Comparison of ENCODE assay signal across 8 mouse cellular contexts in the genomic region with DNA sequence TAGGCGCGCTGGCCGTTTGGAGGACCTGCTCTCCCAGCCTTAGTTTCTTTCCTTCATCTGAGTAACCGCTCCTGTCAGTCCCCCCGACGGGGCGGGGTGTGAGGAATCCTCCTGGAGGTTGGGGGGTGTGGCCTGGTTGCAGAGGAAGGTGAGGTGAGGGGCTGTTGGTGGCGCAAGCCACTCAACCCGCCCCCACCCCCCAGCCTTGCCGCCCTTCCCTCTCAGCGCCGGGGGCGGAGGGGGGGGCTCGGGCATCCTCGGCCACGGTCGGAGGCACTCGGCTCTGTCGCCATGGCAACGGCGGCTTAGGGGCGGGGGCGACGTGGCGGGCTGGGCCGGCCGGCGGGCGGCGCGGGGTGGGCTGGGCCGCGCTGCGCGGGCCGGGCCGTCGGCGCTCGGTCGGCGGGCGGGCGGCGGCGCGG.
DNase-seq lines count a peak whose midpoint lies in the region; ATAC-seq and TF ChIP-seq lines count a peak whose summit lies in the region.

No protein-coding gene starts in this region.

- H3K4me2 ChIP-seq in embryonic facial prominence, embryonic 14.5 days (ENCODE audit: low read depth, low read length) = peak overlapping the region; percentile 66
- peak overlapping the region; percentile 83 for H3K4me2 ChIP-seq in heart, postnatal 0 days (ENCODE audit: low read depth, low read length)
- H3K4me2 ChIP-seq in lung, embryonic 14.5 days = peak overlapping the region; percentile 95

- ATAC-seq in embryonic facial prominence, embryonic 14.5 days (ENCODE audit: low read depth) = peak; percentile 74
- peak; percentile 62 for ATAC-seq in heart, postnatal 0 days (ENCODE audit: insufficient read depth, low read depth)
- ATAC-seq in lung, embryonic 14.5 days (ENCODE audit: insufficient read depth) = peak; percentile 81

- H3K4me1 ChIP-seq in embryonic facial prominence, embryonic 14.5 days (ENCODE audit: control insufficient read depth, insufficient read depth, low read length) = peaks cover 30% of the 10 kb centered on the region
- peaks cover 34% of the 10 kb centered on the region for H3K4me1 ChIP-seq in heart, postnatal 0 days (ENCODE audit: control insufficient read depth, insufficient read depth)
- peaks cover 19% of the 10 kb centered on the region for H3K4me1 ChIP-seq in lung, embryonic 14.5 days (ENCODE audit: insufficient read depth)

- H3K9me3 ChIP-seq in embryonic facial prominence, embryonic 14.5 days (ENCODE audit: control insufficient read depth, low read length) = no peaks in the 10 kb centered on the region
- no peaks in the 10 kb centered on the region for H3K9me3 ChIP-seq in heart, postnatal 0 days (replicated peaks; ENCODE audit: control insufficient read depth, low read length)
- no peaks in the 10 kb centered on the region for H3K9me3 ChIP-seq in lung, embryonic 14.5 days (ENCODE audit: low read depth, low read length)

- no peak for TF ChIP-seq CTCF in heart, postnatal 0 days (IDR thresholded peaks at IDR 0.05; ENCODE audit: low read depth)
- no peak for TF ChIP-seq CTCF in lung, embryonic 14.5 days (IDR thresholded peaks at IDR 0.05; ENCODE audit: low read depth)

- H3K9ac ChIP-seq in embryonic facial prominence, embryonic 14.5 days (ENCODE audit: low read depth, low read length) = peak overlapping the region; percentile 83
- peak overlapping the region; percentile 69 for H3K9ac ChIP-seq in heart, postnatal 0 days (replicated peaks; ENCODE audit: low read depth, low read length)
- H3K9ac ChIP-seq in lung, embryonic 14.5 days = peak overlapping the region; percentile 84

- no peak for TF ChIP-seq EP300 in heart, postnatal 0 days (IDR thresholded peaks at IDR 0.05; ENCODE audit: low read depth)

- H3K4me3 ChIP-seq in embryonic facial prominence, embryonic 14.5 days (ENCODE audit: low read depth, low read length) = peak overlapping the region; percentile 82
- H3K4me3 ChIP-seq in heart, postnatal 0 days (ENCODE audit: low read depth, low read length) = peak overlapping the region; percentile 65
- peak overlapping the region; percentile 86 for H3K4me3 ChIP-seq in lung, embryonic 14.5 days (ENCODE audit: low read depth, low read length)

- 1% methylated on average over 7 of the region's 47 CpGs for WGBS in embryonic facial prominence, embryonic 14.5 days
- WGBS in heart, postnatal 0 days = 5% methylated on average over 20 of the region's 47 CpGs
- under 1% methylated on average over 22 of the region's 47 CpGs for WGBS in lung, embryonic 14.5 days

- H3K36me3 ChIP-seq in embryonic facial prominence, embryonic 14.5 days (ENCODE audit: control insufficient read depth, insufficient read depth, low read length) = no peaks in the 10 kb centered on the region
- peaks cover 4% of the 10 kb centered on the region; the same call in 1 of the 2 replicates for H3K36me3 ChIP-seq in heart, postnatal 0 days (replicated peaks; ENCODE audit: control insufficient read depth, insufficient read depth, low read length)
- no peaks in the 10 kb centered on the region for H3K36me3 ChIP-seq in lung, embryonic 14.5 days (ENCODE audit: insufficient read depth)

- DNase-seq in gastrocnemius, adult 18-20 months (ENCODE audit: low spot score) = peak; percentile 63
- no peak for DNase-seq in gastrocnemius, adult 8-10 months (ENCODE audit: low spot score in 2 of 2)
- DNase-seq in embryonic facial prominence, embryonic 14.5 days (ENCODE audit: low spot score) = peak; percentile 91
- DNase-seq in heart, postnatal 0 days (ENCODE audit: low spot score) = no peak
- DNase-seq in layer of hippocampus, adult 18-20 months (ENCODE audit: low spot score in 2 of 2) = peak; percentile 55 to 67
- DNase-seq in lung, embryonic 14.5 days = peak; percentile 93
- DNase-seq in ovary, adult 18-20 months (ENCODE audit: low spot score) = peak; percentile 74
- DNase-seq in thymus, postnatal 25 days = peak; percentile 68

- no peaks in the 10 kb centered on the region for H3K27me3 ChIP-seq in embryonic facial prominence, embryonic 14.5 days (replicated peaks; ENCODE audit: control insufficient read depth, insufficient read depth, low read length)
- no peaks in the 10 kb centered on the region for H3K27me3 ChIP-seq in heart, postnatal 0 days (ENCODE audit: control insufficient read depth, insufficient read depth, low read length)
- no peaks in the 10 kb centered on the region for H3K27me3 ChIP-seq in lung, embryonic 14.5 days (ENCODE audit: insufficient read depth, low read length)

- peak overlapping the region; percentile 84; the same call in 1 of the 2 replicates for H3K27ac ChIP-seq in embryonic facial prominence, embryonic 14.5 days (replicated peaks; ENCODE audit: low read depth, low read length)
- H3K27ac ChIP-seq in heart, postnatal 0 days (ENCODE audit: low read depth) = no peak overlapping the region
- no peak overlapping the region for H3K27ac ChIP-seq in lung, embryonic 14.5 days (ENCODE audit: low read depth)

Comparison
In these comparisons a context has a peak if more than half of its experiments do, and no peak if none do; other contexts are left out.
1. DNase-seq: peak in gastrocnemius, adult 18-20 months (single experiment), embryonic facial prominence, embryonic 14.5 days (single experiment), layer of hippocampus, adult 18-20 months (2 of 2), lung, embryonic 14.5 days (single experiment), ovary, adult 18-20 months (single experiment) and thymus, postnatal 25 days (single experiment); none in gastrocnemius, adult 8-10 months (0 of 2) and heart, postnatal 0 days (single experiment).
2. Peak in every context shown above with its lines, with median percentiles within 50 percentile points of each other: ATAC-seq, H3K4me2 ChIP-seq, H3K4me3 ChIP-seq and H3K9ac ChIP-seq.